Mouse (Mus musculus) hindbrain, embryonic 11.5 days (tissue): ENCODE measurements at regions not wholly inside any gene's neighbourhood (a gene's known extent, or its start where the extent isn't known, plus 50 kb on each side); places are given as distances from the start of the nearest gene placed in this dataset.

Experiments
- ATAC-seq: fragments of 200-750 bp; cut with Nextera tagmentation; 2 replicates; pipeline ENCODE4 v1.8.0; 2017; ENCODE audit warnings: mild to moderate bottlenecking, moderate TSS enrichment, moderate library complexity; ENCODE audit not compliant: low FRiP score
- DNase-seq: peaks from one replicate; pipeline ENCODE4 v3.0.0-alpha.2; 2015; ENCODE audit warnings: low spot score
- H3K27ac ChIP-seq: fragments of 300-500 bp; sonication (generic); 2 replicates; pipeline ENCODE4 v1.5.1; 2014; ENCODE audit warnings: mild to moderate bottlenecking, low read depth, low read length
- H3K27me3 ChIP-seq: fragments of 300-500 bp; sonication (generic); 2 replicates; pipeline ENCODE4 v1.6.1; 2014; ENCODE audit warnings: mild to moderate bottlenecking, low read length, moderate library complexity, mixed read lengths; ENCODE audit not compliant: control insufficient read depth, insufficient read depth
- H3K36me3 ChIP-seq: fragments of 300-500 bp; sonication (generic); 2 replicates; pipeline ENCODE4 v1.6.1; 2014; ENCODE audit warnings: mild to moderate bottlenecking, low read length, moderate library complexity, mixed read lengths; ENCODE audit not compliant: control insufficient read depth, insufficient read depth
- H3K4me1 ChIP-seq: fragments of 300-500 bp; sonication (generic); replicated peaks from 2 replicates; pipeline ENCODE4 v1.6.1; 2014; ENCODE audit warnings: low read length, mixed read lengths; ENCODE audit not compliant: control insufficient read depth, insufficient read depth
- H3K4me2 ChIP-seq: fragments of 300-500 bp; sonication (generic); replicated peaks from 2 replicates; pipeline ENCODE4 v1.6.1; 2014; ENCODE audit warnings: mild to moderate bottlenecking, low read depth, low read length
- H3K4me3 ChIP-seq: fragments of 300-500 bp; sonication (generic); 2 replicates; pipeline ENCODE4 v1.5.1; 2014; ENCODE audit warnings: low read depth, low read length
- H3K9ac ChIP-seq: fragments of 300-500 bp; sonication (generic); 2 replicates; pipeline ENCODE4 v1.6.1; 2014; ENCODE audit warnings: low read depth, low read length
- H3K9me3 ChIP-seq: fragments of 300-500 bp; sonication (generic); 2 replicates; pipeline ENCODE4 v1.6.1; 2016; ENCODE audit warnings: low read length; ENCODE audit not compliant: control insufficient read depth
- WGBS: fragments of 180-500 bp; shearing (Covaris S2); extraction: QIAGEN DNeasy Blood & Tissue Kit; methylation state at CpG from one replicate; pipeline ENCODE4 v1.1.7; 2014; 5-methylcytosine and 5-hydroxymethylcytosine counted together

DNA sequence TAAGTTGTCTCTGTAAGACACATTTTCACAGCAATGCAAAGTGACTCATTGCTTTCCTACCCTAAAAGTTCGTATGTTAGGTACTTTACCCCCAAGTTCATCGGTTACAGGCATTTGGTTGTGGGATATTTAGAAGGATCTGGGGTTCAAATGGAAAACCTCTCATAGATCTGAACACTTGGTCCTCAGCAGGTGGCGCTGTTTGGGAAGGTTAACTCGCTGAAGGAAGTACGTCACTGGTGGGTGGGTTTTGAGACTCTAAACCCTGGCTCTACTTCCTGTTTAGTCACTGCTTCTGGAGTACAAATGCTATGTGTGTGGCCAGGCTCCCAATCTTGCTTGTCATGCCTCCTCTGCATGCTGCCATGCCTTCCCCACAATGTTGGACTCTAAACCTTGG is 284.0 kb upstream of the Castor2 start:
- H3K27ac ChIP-seq = no peak overlapping the region
- H3K4me1 ChIP-seq = no peaks in the 10 kb centered on the region
- no peak for ATAC-seq
- no peak overlapping the region for H3K4me3 ChIP-seq
- no peaks in the 10 kb centered on the region for H3K9me3 ChIP-seq
- DNase-seq = peak; percentile 24
- WGBS = 79% methylated on average over 5 of the region's 5 CpGs
- H3K27me3 ChIP-seq = no peaks in the 10 kb centered on the region
- H3K9ac ChIP-seq = no peak overlapping the region
- no peak overlapping the region for H3K4me2 ChIP-seq
- no peaks in the 10 kb centered on the region for H3K36me3 ChIP-seq

DNA sequence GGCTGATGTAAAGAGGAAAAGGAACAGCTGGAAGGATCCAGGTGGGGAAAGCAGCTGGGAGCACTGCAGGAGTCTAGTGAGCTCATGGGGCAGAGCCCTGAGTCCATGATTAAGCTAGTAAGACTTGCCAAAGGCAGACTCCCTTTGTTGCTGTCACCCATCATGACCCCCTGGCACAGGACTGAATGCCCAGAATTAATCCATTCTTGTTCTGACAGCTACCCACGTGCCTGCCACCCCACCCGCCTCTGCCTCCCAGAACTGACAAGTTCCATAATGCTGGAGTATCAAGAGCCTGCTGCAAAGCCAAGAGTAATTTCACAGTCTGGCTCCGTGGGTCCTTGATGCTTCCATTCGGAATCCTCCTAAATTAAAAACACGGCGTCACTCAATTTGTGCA is 285.1 kb upstream of the Castor2 start:
- Histone ChIP-seq H3K27me3 (no peaks in the 10 kb centered on the region), H3K4me1 (no peaks in the 10 kb centered on the region), H3K4me2 (no peak overlapping the region), H3K4me3 (no peak overlapping the region), H3K9ac (no peak overlapping the region), H3K9me3 (no peaks in the 10 kb centered on the region), H3K27ac (no peak overlapping the region), H3K36me3 (no peaks in the 10 kb centered on the region)
- WGBS = 56% methylated on average over 6 of the region's 6 CpGs
- ATAC-seq = no peak
- no peak for DNase-seq

DNA sequence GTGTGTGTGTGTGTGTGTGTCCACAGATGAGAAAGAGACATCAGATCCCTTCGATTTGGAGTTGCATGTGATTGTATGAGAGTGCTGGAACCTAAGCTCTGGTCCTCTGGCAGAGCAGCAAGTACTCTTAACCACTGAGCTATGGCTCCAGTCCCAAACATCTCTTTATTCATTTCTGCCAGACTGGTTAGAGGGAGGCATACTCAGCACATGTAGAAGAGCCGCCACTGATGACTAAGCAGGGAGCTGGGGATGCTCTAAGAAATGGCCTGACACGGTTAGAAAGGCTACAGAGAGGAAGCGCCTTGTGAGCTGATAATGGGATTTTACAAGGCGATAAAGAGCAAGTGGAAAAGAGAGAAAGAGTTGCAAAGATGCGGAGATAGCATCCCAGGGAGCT is 287.3 kb upstream of the Castor2 start:
- no peak overlapping the region for H3K27ac ChIP-seq
- ATAC-seq (no peak), DNase-seq (no peak)
- H3K27me3 ChIP-seq = no peaks in the 10 kb centered on the region
- WGBS = 74% methylated on average over 6 of the region's 6 CpGs
- H3K4me1 ChIP-seq = no peaks in the 10 kb centered on the region
- no peaks in the 10 kb centered on the region for H3K36me3 ChIP-seq
- H3K4me3 ChIP-seq = no peak overlapping the region
- no peak overlapping the region for H3K4me2 ChIP-seq
- no peak overlapping the region for H3K9ac ChIP-seq
- H3K9me3 ChIP-seq = no peaks in the 10 kb centered on the region

DNA sequence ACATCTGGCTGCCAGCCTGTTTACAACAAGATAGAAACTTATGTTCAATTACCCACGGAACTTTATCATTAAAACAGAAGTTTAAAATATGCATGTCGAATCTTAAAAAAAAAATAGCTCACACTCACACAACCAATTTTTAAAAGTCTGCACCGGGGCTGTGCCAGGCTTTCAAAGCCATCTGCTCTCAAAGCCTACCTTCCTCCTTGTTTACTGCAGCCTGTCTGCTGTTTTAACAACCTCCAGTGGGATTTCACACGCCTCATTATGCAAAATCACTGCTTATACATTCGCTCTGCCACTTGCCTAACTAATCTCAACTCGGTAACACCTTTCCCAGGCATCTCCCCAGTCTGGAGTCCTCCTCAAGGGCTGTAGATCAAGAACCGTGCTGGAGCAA is 292.6 kb upstream of the Castor2 start:
- Histone ChIP-seq H3K9me3 (no peaks in the 10 kb centered on the region), H3K4me1 (no peaks in the 10 kb centered on the region), H3K36me3 (no peaks in the 10 kb centered on the region), H3K27me3 (no peaks in the 10 kb centered on the region), H3K4me2 (no peak overlapping the region), H3K9ac (no peak overlapping the region), H3K27ac (no peak overlapping the region), H3K4me3 (no peak overlapping the region)
- ATAC-seq = no peak
- peak; percentile 5 for DNase-seq
- WGBS = 61% methylated on average over 7 of the region's 7 CpGs

- peak; percentile 11 for DNase-seq
- no peak for ATAC-seq
Measured at GRCm38 (mm10) chr5:133802001-133802400, 297.5 kb upstream of the Castor2 start.

DNA sequence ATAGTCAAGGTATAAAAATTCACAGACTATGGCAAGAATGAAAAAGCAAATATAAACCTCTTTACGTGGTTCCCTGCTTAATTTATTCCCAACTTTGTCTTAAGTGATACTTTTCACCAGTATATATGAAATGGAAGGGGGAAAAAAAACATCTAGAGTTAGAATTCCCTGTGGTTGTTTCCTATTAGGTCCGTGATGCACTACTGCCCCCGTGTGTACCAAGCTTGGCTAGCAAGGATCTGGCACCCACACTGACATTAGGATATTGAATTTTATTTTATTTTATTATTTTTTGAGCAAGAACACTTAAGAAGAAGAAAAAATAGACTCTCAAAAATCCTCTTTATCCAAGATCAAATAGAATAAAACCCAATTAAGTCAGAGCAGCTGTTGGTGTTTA is 303.9 kb upstream of the Castor2 start:
- Histone ChIP-seq H3K27ac (no peak overlapping the region), H3K4me1 (no peaks in the 10 kb centered on the region), H3K9ac (no peak overlapping the region), H3K4me3 (no peak overlapping the region), H3K36me3 (no peaks in the 10 kb centered on the region), H3K9me3 (no peaks in the 10 kb centered on the region), H3K4me2 (no peak overlapping the region), H3K27me3 (no peaks in the 10 kb centered on the region)
- ATAC-seq (no peak), DNase-seq (peak; percentile 62)
- 43% methylated on average over 3 of the region's 3 CpGs for WGBS

More at GRCm38 (mm10) chr5:133802001-133802400, 297.5 kb upstream of the Castor2 start:
- Histone ChIP-seq H3K4me3 (no peak overlapping the region), H3K9me3 (no peaks in the 10 kb centered on the region), H3K9ac (no peak overlapping the region), H3K4me2 (no peak overlapping the region), H3K36me3 (no peaks in the 10 kb centered on the region), H3K27me3 (no peaks in the 10 kb centered on the region), H3K4me1 (no peaks in the 10 kb centered on the region), H3K27ac (no peak overlapping the region)
- WGBS = 81% methylated on average over 3 of the region's 3 CpGs

DNA sequence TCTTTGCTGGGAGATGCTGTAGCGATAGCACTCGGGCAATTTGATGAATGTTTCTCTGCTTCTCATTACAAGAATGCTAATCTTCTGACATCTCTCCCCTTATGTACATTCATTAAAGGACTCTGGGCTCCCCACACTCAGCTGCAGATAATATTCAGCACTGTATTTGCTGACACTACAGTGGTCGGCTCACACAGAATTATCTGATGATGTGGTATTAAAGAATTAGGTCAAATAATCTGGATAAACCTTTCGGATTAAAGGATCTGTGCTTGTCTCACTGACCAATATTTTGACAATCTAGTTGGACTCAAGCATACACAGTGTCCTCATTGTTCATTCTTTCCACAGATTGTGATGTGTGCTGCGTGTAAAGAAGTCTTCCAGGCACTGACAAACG is 308.8 kb upstream of the Castor2 start:
- Histone ChIP-seq H3K9me3 (no peaks in the 10 kb centered on the region), H3K27ac (no peak overlapping the region), H3K36me3 (no peaks in the 10 kb centered on the region), H3K4me3 (no peak overlapping the region), H3K9ac (no peak overlapping the region), H3K4me2 (no peak overlapping the region), H3K27me3 (no peaks in the 10 kb centered on the region), H3K4me1 (no peaks in the 10 kb centered on the region)
- ATAC-seq = no peak
- DNase-seq = no peak
- WGBS = 80% methylated on average over 6 of the region's 6 CpGs

DNA sequence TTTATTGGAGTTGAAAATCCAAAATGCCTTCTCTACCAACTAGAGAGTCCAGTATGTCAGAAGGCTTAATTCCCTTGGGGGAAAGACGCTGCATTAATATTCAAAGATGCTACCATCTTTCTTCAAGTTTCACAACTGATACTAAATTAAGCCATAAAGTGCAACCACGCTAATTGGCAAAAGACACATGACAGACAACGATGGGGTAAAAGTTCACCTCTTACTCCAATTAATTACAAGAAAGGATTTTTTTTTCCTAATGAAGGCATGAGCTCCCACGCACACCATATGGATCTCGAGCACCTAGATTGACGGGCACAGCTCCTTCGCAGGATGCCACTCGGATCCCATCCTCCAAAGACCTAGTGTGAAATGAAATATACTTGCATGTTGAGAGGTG is 311.5 kb upstream of the Castor2 start:
- no peak overlapping the region for H3K27ac ChIP-seq
- H3K36me3 ChIP-seq = no peaks in the 10 kb centered on the region
- ATAC-seq (no peak), DNase-seq (no peak)
- H3K4me1 ChIP-seq = no peaks in the 10 kb centered on the region
- WGBS = 97% methylated on average over 8 of the region's 8 CpGs
- no peak overlapping the region for H3K9ac ChIP-seq
- H3K9me3 ChIP-seq = no peaks in the 10 kb centered on the region
- no peak overlapping the region for H3K4me3 ChIP-seq
- H3K4me2 ChIP-seq = no peak overlapping the region
- no peaks in the 10 kb centered on the region for H3K27me3 ChIP-seq

DNA sequence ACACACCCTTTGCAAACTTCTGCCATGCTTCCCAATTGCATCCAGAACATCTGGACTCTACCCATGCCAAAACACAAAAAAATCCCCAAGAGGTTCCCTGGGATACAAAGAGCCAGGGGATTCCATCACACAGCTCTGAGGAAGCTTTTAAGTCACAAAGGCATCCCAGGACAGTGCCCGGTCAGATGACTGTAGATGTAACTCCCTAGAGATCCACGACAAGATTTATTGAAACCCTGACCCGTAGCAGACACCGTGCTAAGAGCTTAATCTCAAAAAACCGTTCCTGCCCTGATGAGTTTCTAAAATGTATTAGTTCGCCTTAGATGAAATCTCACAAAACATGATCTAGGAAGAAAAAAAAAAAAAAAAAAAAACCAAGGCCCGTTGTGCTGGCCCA is 312.0 kb upstream of the Castor2 start:
- Histone ChIP-seq H3K4me3 (no peak overlapping the region), H3K27ac (no peak overlapping the region), H3K36me3 (no peaks in the 10 kb centered on the region), H3K4me2 (no peak overlapping the region), H3K4me1 (no peaks in the 10 kb centered on the region), H3K9ac (no peak overlapping the region), H3K9me3 (no peaks in the 10 kb centered on the region), H3K27me3 (no peaks in the 10 kb centered on the region)
- 79% methylated on average over 7 of the region's 7 CpGs for WGBS
- ATAC-seq = no peak
- no peak for DNase-seq
